Mouse (Mus musculus): Measurements from ENCODE around the gene Prdx3.

GRCm38 (mm10) chr19:60889714-60890315 lies 15.5 kb upstream of the Prdx3 start, which contains the start of gene Grk5:
- TF ChIP-seq CTCF (IDR thresholded peaks at IDR 0.05; ENCODE audit: low read depth) (peak; percentile 96), EP300 (IDR thresholded peaks at IDR 0.05; ENCODE audit: low read depth) (no peak)
